Mouse (Mus musculus) forebrain, embryonic 14.5 days (tissue): Measurements from ENCODE around the gene Eml3. TPM values are rescaled to one million over a fixed set of nuclear protein-coding genes. Genes with fewer than 3 reads are reported as not detected.

Experiments used
- microRNA-seq: library from miRNA; unstranded; fragments of <30 nt; microRNA quantifications from one replicate; pipeline ENCODE4, GENCODE M21; 2016
- polyA plus RNA-seq: library from polyadenylated mRNA; unstranded; fragments of >200 nt; fragmentation: Nextera tagmentation; extraction: Ambion mirVana; gene quantifications from 2 replicates; pipeline ENCODE4 v1.2.1, GENCODE M21; 2014

Gene Eml3
- polyA plus RNA-seq, 1 experiment from 2014 or later, result 4.1 TPM

Small RNAs within 50 kb of the gene (microRNA-seq; reads per million reads assigned to microRNA genes)
- 0.40 reads per million for gene Mir5136

Other genes starting within 250 kb of the Eml3 start
- gene Slc3a2, start 206.2 kb upstream of the Eml3 start, polyA plus RNA-seq, result 179 and 200 TPM in 2 replicates
- gene Wdr74, start 193.7 kb upstream of the Eml3 start, polyA plus RNA-seq, result 109 and 111 TPM in 2 replicates
- gene 1700092M07Rik, start 188.8 kb upstream of the Eml3 start, polyA plus RNA-seq, result 0.77 and 1.1 TPM in 2 replicates
- 104 and 105 TPM in 2 replicates for gene Stx5a, start 188.1 kb upstream of the Eml3 start, polyA plus RNA-seq
- 162 and 178 TPM in 2 replicates for gene Nxf1, start 172.5 kb upstream of the Eml3 start, polyA plus RNA-seq
- gene Tmem223, start 158.6 kb upstream of the Eml3 start, polyA plus RNA-seq, result 273 and 345 TPM in 2 replicates
- gene Tmem179b, start 155.1 kb upstream of the Eml3 start, polyA plus RNA-seq, result 30.8 and 41.4 TPM in 2 replicates
- gene Taf6l, start 143.1 kb upstream of the Eml3 start, polyA plus RNA-seq, result 18.3 and 19.7 TPM in 2 replicates
- gene Polr2g, start 131.0 kb upstream of the Eml3 start, polyA plus RNA-seq, result 171 and 189 TPM in 2 replicates
- 9.0 and 9.7 TPM in 2 replicates for gene Zbtb3, start 127.0 kb upstream of the Eml3 start, polyA plus RNA-seq
- 50.7 and 65.3 TPM in 2 replicates for gene Ttc9c, start 110.2 kb upstream of the Eml3 start, polyA plus RNA-seq
- gene Hnrnpul2, start 109.5 kb upstream of the Eml3 start, polyA plus RNA-seq, result 7.2 and 7.4 TPM in 2 replicates
- not detected in 2 replicates for gene AC129217.1, start 99.8 kb upstream of the Eml3 start, polyA plus RNA-seq
- gene Bscl2, start 92.1 kb upstream of the Eml3 start, polyA plus RNA-seq, result 66.0 and 77.8 TPM in 2 replicates
- gene Gng3, start 90.4 kb upstream of the Eml3 start, polyA plus RNA-seq, result 346 and 353 TPM in 2 replicates
- gene Lrrn4cl, start 78.8 kb upstream of the Eml3 start, polyA plus RNA-seq, result 0.15 and 0.29 TPM in 2 replicates
- gene Ubxn1, start 58.1 kb upstream of the Eml3 start, polyA plus RNA-seq, result 173 and 184 TPM in 2 replicates
- gene Uqcc3, start 48.6 kb upstream of the Eml3 start, polyA plus RNA-seq, result 57.0 and 66.4 TPM in 2 replicates
- 44.2 and 59.1 TPM in 2 replicates for gene Lbhd1, start 45.8 kb upstream of the Eml3 start, polyA plus RNA-seq
- not detected in 2 replicates for gene Gm49403, start 45.6 kb upstream of the Eml3 start, polyA plus RNA-seq
- gene 1810009A15Rik, start 40.7 kb upstream of the Eml3 start, polyA plus RNA-seq, result 63.7 and 77.6 TPM in 2 replicates
- not detected in 2 replicates for gene Gm49416, start 40.6 kb upstream of the Eml3 start, polyA plus RNA-seq
- 25.0 and 32.1 TPM in 2 replicates for gene Ints5, start 36.5 kb upstream of the Eml3 start, polyA plus RNA-seq
- 73.3 and 78.9 TPM in 2 replicates for gene Ganab, start 31.5 kb upstream of the Eml3 start, polyA plus RNA-seq
- gene B3gat3, start 9.2 kb upstream of the Eml3 start, polyA plus RNA-seq, result 53.3 and 67.0 TPM in 2 replicates
- 0.93 and 0.99 TPM in 2 replicates for gene Rom1, start 196 bp upstream of the Eml3 start, polyA plus RNA-seq
- 57.1 and 57.4 TPM in 2 replicates for gene Mta2, start 12.3 kb downstream of the Eml3 start, polyA plus RNA-seq
- gene Tut1, start 24.3 kb downstream of the Eml3 start, polyA plus RNA-seq, result 24.2 and 26.4 TPM in 2 replicates
- gene Eef1g, start 37.5 kb downstream of the Eml3 start, polyA plus RNA-seq, result 356 and 360 TPM in 2 replicates
- 2.6 and 4.5 TPM in 2 replicates for gene Ahnak, start 59.7 kb downstream of the Eml3 start, polyA plus RNA-seq
- not detected in 2 replicates for gene Scgb1a1, start 158.4 kb downstream of the Eml3 start, polyA plus RNA-seq
- gene Asrgl1, start 206.1 kb downstream of the Eml3 start, polyA plus RNA-seq, result 24.4 and 38.6 TPM in 2 replicates